Mouse (Mus musculus): ENCODE results near the gene Pcdh18. TPM values are rescaled to one million over a fixed set of nuclear protein-coding genes. Genes with fewer than 3 reads are reported as not detected.

Pcdh18 gene
- polyA plus RNA-seq (2015; fragmentation: Nextera tagmentation; extraction: Ambion mirVana), result 25.6 and 33.0 TPM in 2 replicates

DNA sequence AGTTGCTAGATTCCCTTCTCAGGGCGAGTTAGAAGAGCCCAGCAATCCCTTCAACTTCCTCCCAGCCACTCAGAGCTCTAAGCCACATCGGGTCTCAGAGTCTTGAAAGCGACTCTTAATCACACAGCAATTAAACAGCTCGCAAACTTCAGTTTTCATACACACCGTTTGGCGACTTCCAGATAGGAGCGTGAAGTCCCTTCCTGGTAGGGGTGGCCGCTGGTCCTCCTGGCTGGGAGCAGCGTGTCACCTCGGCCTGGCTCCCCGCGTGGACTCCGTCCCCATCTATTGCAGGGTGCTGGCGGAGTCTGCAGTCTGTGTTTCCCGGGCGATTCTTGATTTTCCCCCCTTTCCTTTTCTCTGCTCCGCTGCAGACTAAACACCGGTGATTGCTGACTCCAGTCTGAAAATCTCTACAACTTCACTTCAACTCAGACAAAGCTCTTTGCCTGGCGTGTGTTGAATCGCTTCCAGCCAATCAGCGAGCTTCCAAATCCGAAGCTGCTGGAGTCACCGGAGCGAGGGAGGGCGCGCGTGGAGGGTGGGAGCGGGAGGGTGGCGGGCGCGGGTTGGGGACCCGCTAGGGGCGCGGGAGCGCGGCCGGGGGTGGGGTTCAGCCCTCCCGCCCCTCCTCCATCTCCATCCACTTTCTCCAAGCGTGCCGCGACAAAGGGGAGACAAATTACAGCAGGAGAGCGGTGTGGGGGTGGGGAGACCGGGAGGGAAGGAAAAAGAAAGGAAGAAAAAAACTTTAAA lies at the start of gene Pcdh18:
Gene Pcdh18 (minus strand): TSS at position 456 of the 756 bp plus-strand sequence.
- H3K27ac ChIP-seq (ENCODE audit: low read length), result peak within 1 kb of the TSS; percentile 57
- peak; percentile 84 for DNase-seq (ENCODE audit: low spot score)
- no peaks in the 10 kb centered on the region for H3K27me3 ChIP-seq (replicated peaks; ENCODE audit: insufficient read depth, low read length)
- H3K4me1 ChIP-seq (ENCODE audit: insufficient read depth, low read depth, low read length), result no peaks in the 10 kb centered on the region
- H3K4me3 ChIP-seq (ENCODE audit: low read depth, low read length), result peak within 1 kb of the TSS; percentile 47
- peak within 1 kb of the TSS; percentile 17 for H3K9ac ChIP-seq (replicated peaks; ENCODE audit: low read depth)
- peak; percentile 86 for ATAC-seq
- H3K9me3 ChIP-seq (ENCODE audit: low read length), result no peaks in the 10 kb centered on the region
- under 1% methylated on average over 40 of the region's 43 CpGs for WGBS
- TF ChIP-seq CTCF (IDR thresholded peaks at IDR 0.05), result peak; percentile 30; the same call in 1 of the 2 replicates
- no peak for TF ChIP-seq EP300 (IDR thresholded peaks at IDR 0.05)
- H3K36me3 ChIP-seq (ENCODE audit: insufficient read depth, low read length), result no peaks in the 10 kb centered on the region
- H3K4me2 ChIP-seq (replicated peaks; ENCODE audit: low read depth, low read length), result peak within 1 kb of the TSS; percentile 75

DNA sequence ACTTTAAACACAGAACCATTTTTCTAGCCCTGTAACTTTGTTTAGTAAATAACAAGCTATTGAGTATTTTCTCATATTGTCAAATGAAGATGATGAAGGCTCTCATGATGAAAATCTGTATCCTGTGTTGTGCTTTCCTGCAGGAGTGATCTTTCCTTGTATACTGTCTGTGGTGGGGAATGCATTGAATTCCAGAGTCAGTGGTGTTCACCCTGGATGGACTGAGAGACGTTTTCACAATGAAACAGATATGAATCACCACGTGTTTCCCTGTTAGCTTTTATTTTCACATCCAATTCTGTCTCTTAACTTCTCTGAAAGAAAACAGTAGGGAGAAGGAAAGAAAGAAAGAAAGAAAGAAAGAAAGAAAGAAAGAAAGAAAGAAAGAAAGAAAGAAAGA lies 49.7 kb upstream of the Pcdh18 start:
- Histone ChIP-seq H3K4me2 (replicated peaks; ENCODE audit: low read depth, low read length) (no peak overlapping the region), H3K27ac (ENCODE audit: low read length) (no peak overlapping the region), H3K4me1 (ENCODE audit: insufficient read depth, low read depth, low read length) (no peaks in the 10 kb centered on the region), H3K9ac (replicated peaks; ENCODE audit: low read depth) (no peak overlapping the region), H3K4me3 (ENCODE audit: low read depth, low read length) (no peak overlapping the region), H3K36me3 (ENCODE audit: insufficient read depth, low read length) (no peaks in the 10 kb centered on the region), H3K9me3 (ENCODE audit: low read length) (no peaks in the 10 kb centered on the region), H3K27me3 (replicated peaks; ENCODE audit: insufficient read depth, low read length) (no peaks in the 10 kb centered on the region)
- ATAC-seq, result no peak
- 37% methylated on average over 2 of the region's 2 CpGs for whole genome bisulfite sequencing
- TF ChIP-seq EP300 (IDR thresholded peaks at IDR 0.05) (no peak), CTCF (IDR thresholded peaks at IDR 0.05) (no peak)
- DNase-seq (ENCODE audit: low spot score), result no peak

DNA sequence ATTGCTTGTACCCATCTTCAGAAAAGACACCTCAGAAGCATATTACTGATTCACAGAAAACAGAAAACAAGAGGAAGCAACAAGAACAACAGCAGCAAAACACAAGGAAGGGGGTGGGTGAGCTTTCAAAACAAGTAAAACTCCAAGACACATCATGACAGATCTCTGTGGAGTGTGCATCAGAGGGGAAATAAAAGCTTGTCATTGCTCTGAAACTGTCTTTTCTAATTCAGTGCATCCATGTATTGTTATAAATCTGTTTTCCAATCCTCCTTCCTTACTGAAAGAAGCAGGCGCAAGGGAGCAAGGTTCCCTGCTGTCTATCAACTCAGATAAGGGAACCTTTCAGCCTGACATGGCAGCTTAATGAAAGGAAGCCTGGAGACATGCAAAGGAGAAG lies 48.4 kb upstream of the Pcdh18 start:
- DNase-seq (ENCODE audit: low spot score) (no peak), ATAC-seq (no peak)
- Histone ChIP-seq H3K4me2 (replicated peaks; ENCODE audit: low read depth, low read length) (no peak overlapping the region), H3K9me3 (ENCODE audit: low read length) (no peaks in the 10 kb centered on the region), H3K9ac (replicated peaks; ENCODE audit: low read depth) (no peak overlapping the region), H3K27ac (ENCODE audit: low read length) (no peak overlapping the region), H3K4me3 (ENCODE audit: low read depth, low read length) (no peak overlapping the region), H3K4me1 (ENCODE audit: insufficient read depth, low read depth, low read length) (no peaks in the 10 kb centered on the region), H3K36me3 (ENCODE audit: insufficient read depth, low read length) (no peaks in the 10 kb centered on the region), H3K27me3 (replicated peaks; ENCODE audit: insufficient read depth, low read length) (no peaks in the 10 kb centered on the region)
- TF ChIP-seq CTCF (IDR thresholded peaks at IDR 0.05) (no peak), EP300 (IDR thresholded peaks at IDR 0.05) (no peak)
- 75% methylated on average over 1 of the region's 1 CpGs for WGBS

DNA sequence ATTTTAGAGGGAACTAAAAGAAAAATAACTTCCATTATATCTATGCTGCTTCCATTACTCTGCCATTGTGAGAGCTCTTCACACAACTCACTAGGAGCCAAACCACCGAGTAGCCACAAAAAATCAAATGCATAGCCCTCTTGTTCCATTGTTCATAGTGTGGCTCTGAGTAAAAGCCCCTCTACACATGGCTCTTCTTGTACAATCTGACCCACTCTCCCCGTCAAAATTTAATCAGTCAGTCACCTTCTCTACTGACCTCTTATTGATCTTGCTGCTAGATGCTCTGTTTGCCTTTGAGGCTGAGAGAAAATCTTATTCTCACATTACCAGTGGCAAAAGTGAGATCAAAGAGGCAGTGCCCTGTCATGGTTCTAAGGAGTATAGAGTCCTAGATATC lies 31.2 kb upstream of the Pcdh18 start:
- TF ChIP-seq CTCF (IDR thresholded peaks at IDR 0.05), result no peak
- no peak for TF ChIP-seq EP300 (IDR thresholded peaks at IDR 0.05)
- DNase-seq (ENCODE audit: low spot score) (no peak), ATAC-seq (no peak)
- H3K4me2 ChIP-seq (replicated peaks; ENCODE audit: low read depth, low read length), result no peak overlapping the region
- H3K27me3 ChIP-seq (replicated peaks; ENCODE audit: insufficient read depth, low read length), result no peaks in the 10 kb centered on the region
- H3K36me3 ChIP-seq (ENCODE audit: insufficient read depth, low read length), result no peaks in the 10 kb centered on the region
- no peaks in the 10 kb centered on the region for H3K9me3 ChIP-seq (ENCODE audit: low read length)
- H3K4me1 ChIP-seq (ENCODE audit: insufficient read depth, low read depth, low read length), result no peaks in the 10 kb centered on the region
- H3K27ac ChIP-seq (ENCODE audit: low read length), result no peak overlapping the region
- H3K9ac ChIP-seq (replicated peaks; ENCODE audit: low read depth), result no peak overlapping the region
- H3K4me3 ChIP-seq (ENCODE audit: low read depth, low read length), result no peak overlapping the region
- WGBS, result 38% methylated on average over 2 of the region's 2 CpGs

DNA sequence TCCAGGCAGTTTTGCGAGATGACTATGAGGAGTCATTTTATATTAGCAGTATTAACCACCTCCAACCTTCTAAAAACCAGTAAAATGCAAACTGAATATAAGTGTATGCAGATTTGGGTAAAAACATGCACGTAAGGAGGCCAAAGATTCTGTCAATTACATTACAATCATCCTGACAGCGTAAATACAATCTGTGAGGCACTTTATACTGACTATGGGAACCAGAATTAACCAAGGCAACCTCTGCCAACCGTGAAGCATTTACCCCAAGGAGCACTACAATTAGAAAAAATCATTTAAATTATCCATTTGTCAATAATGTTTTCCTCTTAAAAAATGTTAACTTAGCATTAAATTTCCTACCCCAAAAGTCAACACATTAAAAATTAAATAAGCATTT lies 30.6 kb upstream of the Pcdh18 start:
- Histone ChIP-seq H3K36me3 (ENCODE audit: insufficient read depth, low read length) (no peaks in the 10 kb centered on the region), H3K9me3 (ENCODE audit: low read length) (no peaks in the 10 kb centered on the region), H3K27me3 (replicated peaks; ENCODE audit: insufficient read depth, low read length) (no peaks in the 10 kb centered on the region), H3K27ac (ENCODE audit: low read length) (no peak overlapping the region), H3K4me2 (replicated peaks; ENCODE audit: low read depth, low read length) (no peak overlapping the region), H3K4me3 (ENCODE audit: low read depth, low read length) (no peak overlapping the region), H3K4me1 (ENCODE audit: insufficient read depth, low read depth, low read length) (no peaks in the 10 kb centered on the region), H3K9ac (replicated peaks; ENCODE audit: low read depth) (no peak overlapping the region)
- DNase-seq (ENCODE audit: low spot score), result no peak
- ATAC-seq, result no peak
- TF ChIP-seq CTCF (IDR thresholded peaks at IDR 0.05), result no peak
- no peak for TF ChIP-seq EP300 (IDR thresholded peaks at IDR 0.05)
- WGBS, result 81% methylated on average over 4 of the region's 4 CpGs

DNA sequence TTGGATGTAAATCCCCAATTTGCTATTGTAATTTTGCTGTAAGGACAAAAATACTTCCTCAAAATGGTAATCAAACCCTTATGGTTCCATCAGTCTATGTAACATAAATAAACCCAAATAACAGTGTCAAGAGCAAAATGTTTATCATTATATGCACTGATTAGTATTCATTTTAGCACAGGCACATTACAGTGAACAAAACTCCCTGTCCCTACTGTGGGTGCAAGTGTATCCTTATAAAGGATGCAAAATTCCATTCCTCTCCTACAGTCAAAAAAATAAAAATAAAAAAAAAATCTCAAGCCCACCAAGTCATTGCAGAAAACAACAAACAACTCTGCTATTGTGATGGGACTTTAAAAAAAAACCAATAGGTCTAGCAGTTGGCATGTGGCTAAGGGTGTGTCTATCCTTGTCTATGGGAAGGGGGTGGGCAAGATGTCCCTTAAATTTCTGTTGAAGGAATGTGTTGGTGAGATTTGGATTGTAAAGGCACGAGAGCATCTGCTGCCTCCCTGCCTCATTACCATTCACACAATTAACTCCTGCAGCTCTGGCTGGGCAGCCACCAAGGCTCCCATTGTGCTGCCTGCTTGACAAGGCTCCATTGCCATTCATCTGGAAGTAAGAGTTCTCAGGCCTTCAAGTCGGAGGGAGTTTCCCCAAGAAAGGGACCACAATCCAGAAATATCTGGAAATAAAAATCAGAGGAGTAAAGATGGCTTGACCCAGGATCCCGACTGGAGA lies 12.0 kb upstream of the Pcdh18 start:
- Histone ChIP-seq H3K9ac (replicated peaks; ENCODE audit: low read depth) (no peak overlapping the region), H3K4me2 (replicated peaks; ENCODE audit: low read depth, low read length) (no peak overlapping the region), H3K27ac (ENCODE audit: low read length) (no peak overlapping the region), H3K9me3 (ENCODE audit: low read length) (no peaks in the 10 kb centered on the region), H3K4me3 (ENCODE audit: low read depth, low read length) (no peak overlapping the region), H3K27me3 (replicated peaks; ENCODE audit: insufficient read depth, low read length) (no peaks in the 10 kb centered on the region), H3K4me1 (ENCODE audit: insufficient read depth, low read depth, low read length) (no peaks in the 10 kb centered on the region), H3K36me3 (ENCODE audit: insufficient read depth, low read length) (no peaks in the 10 kb centered on the region)
- WGBS, result 45% methylated on average over 3 of the region's 3 CpGs
- no peak for DNase-seq (ENCODE audit: low spot score)
- no peak for ATAC-seq
- TF ChIP-seq EP300 (IDR thresholded peaks at IDR 0.05) (no peak), CTCF (IDR thresholded peaks at IDR 0.05) (no peak)

Measured in lung, postnatal 0 days (tissue).